8 mouse cellular contexts compared by ENCODE assay signal in genomic region chr7:139388670-139389212, GRCm38 (mm10). TPM values are rescaled to one million over a fixed set of nuclear protein-coding genes. Genes with fewer than 3 reads are reported as not detected.
DNase-seq lines count a peak whose midpoint lies in the region; ATAC-seq and TF ChIP-seq lines count a peak whose summit lies in the region.

Gene Inpp5a (plus strand): TSS chr7:139389109.

- peak; percentile 98 for ATAC-seq in embryonic facial prominence, embryonic 14.5 days (ENCODE audit: low read depth)
- peak; percentile 97 for ATAC-seq in limb, embryonic 13.5 days (ENCODE audit: low FRiP score, low read depth)
- peak; percentile 97 for ATAC-seq in midbrain, embryonic 16.5 days

- peak within 1 kb of the TSS; percentile 77 for H3K4me2 ChIP-seq in embryonic facial prominence, embryonic 14.5 days (ENCODE audit: low read depth, low read length)
- peak within 1 kb of the TSS; percentile 77 for H3K4me2 ChIP-seq in limb, embryonic 13.5 days (replicated peaks)
- peak within 1 kb of the TSS; percentile 76 for H3K4me2 ChIP-seq in midbrain, embryonic 16.5 days (ENCODE audit: low read length)

- H3K4me1 ChIP-seq in embryonic facial prominence, embryonic 14.5 days (ENCODE audit: control insufficient read depth, insufficient read depth, low read length), result peaks cover 29% of the 10 kb centered on the region
- peaks cover 22% of the 10 kb centered on the region for H3K4me1 ChIP-seq in heart, adult 2 months (ENCODE audit: control insufficient read depth, insufficient read depth, low read length)
- peaks cover 46% of the 10 kb centered on the region for H3K4me1 ChIP-seq in limb, embryonic 13.5 days
- peaks cover 28% of the 10 kb centered on the region for H3K4me1 ChIP-seq in midbrain, embryonic 16.5 days (ENCODE audit: control insufficient read depth, insufficient read depth, low read length)

- peak within 1 kb of the TSS; percentile 97 for H3K9ac ChIP-seq in embryonic facial prominence, embryonic 14.5 days (ENCODE audit: low read depth, low read length)
- peak within 1 kb of the TSS; percentile 98 for H3K9ac ChIP-seq in heart, adult 2 months (ENCODE audit: low read depth, low read length)
- H3K9ac ChIP-seq in limb, embryonic 13.5 days, result peak within 1 kb of the TSS; percentile 94
- peak within 1 kb of the TSS; percentile 79 for H3K9ac ChIP-seq in midbrain, embryonic 16.5 days (ENCODE audit: low read depth, low read length)

- H3K9me3 ChIP-seq in embryonic facial prominence, embryonic 14.5 days (ENCODE audit: control insufficient read depth, low read length), result no peaks in the 10 kb centered on the region
- no peaks in the 10 kb centered on the region for H3K9me3 ChIP-seq in limb, embryonic 13.5 days
- no peaks in the 10 kb centered on the region for H3K9me3 ChIP-seq in midbrain, embryonic 16.5 days (replicated peaks; ENCODE audit: control insufficient read depth, low read length, poor library complexity, severe bottlenecking)

- peak; percentile 27 for TF ChIP-seq POLR2A in heart, adult 2 months (IDR thresholded peaks at IDR 0.05; ENCODE audit: insufficient read depth, low read depth, low read length)

- H3K4me3 ChIP-seq in embryonic facial prominence, embryonic 14.5 days (ENCODE audit: low read depth, low read length), result peak within 1 kb of the TSS; percentile 93
- peak within 1 kb of the TSS; percentile 95 for H3K4me3 ChIP-seq in heart, adult 2 months
- H3K4me3 ChIP-seq in limb, embryonic 13.5 days, result peak within 1 kb of the TSS; percentile 94
- H3K4me3 ChIP-seq in midbrain, embryonic 16.5 days (ENCODE audit: low read depth, low read length), result peak within 1 kb of the TSS; percentile 61

- peak; percentile 85 for TF ChIP-seq EP300 in heart, adult 2 months (IDR thresholded peaks at IDR 0.05; ENCODE audit: insufficient read depth, low read depth, low read length)

- peak; percentile 99 for DNase-seq in 3T3-L1 (ENCODE audit: low read depth, low spot score)
- peak; percentile 94 to 99 for DNase-seq in adrenal gland, postnatal 4 days (ENCODE audit: low spot score in 2 of 2)
- peak; percentile 100 for DNase-seq in embryonic facial prominence, embryonic 14.5 days (ENCODE audit: low spot score)
- peak; percentile 99 to 100 for DNase-seq in heart, adult 2 months
- DNase-seq in kidney, adult 8-10 months, result peak; percentile 99
- peak; percentile 96 to 98 for DNase-seq in spleen, postnatal 10 days (ENCODE audit: low spot score in 2 of 2)

- intact Hi-C loops in heart, adult 2 months (cut with DNase I), result loop anchor here (1.0 to 2.0 kb wide), 3 partner anchors 22 to 176 kb away; partner anchors contain the start of genes Lrrc27, Pwwp2b and Stk32c

- H3K27ac ChIP-seq in embryonic facial prominence, embryonic 14.5 days (replicated peaks; ENCODE audit: low read depth, low read length), result peak within 1 kb of the TSS; percentile 92
- H3K27ac ChIP-seq in heart, adult 2 months, result peak within 1 kb of the TSS; percentile 95
- H3K27ac ChIP-seq in limb, embryonic 13.5 days, result peak within 1 kb of the TSS; percentile 83
- peak within 1 kb of the TSS; percentile 84 for H3K27ac ChIP-seq in midbrain, embryonic 16.5 days (ENCODE audit: low read length)

- 0% methylated on average over 22 of the region's 47 CpGs for WGBS in embryonic facial prominence, embryonic 14.5 days
- WGBS in heart, adult 2 months, result under 1% methylated on average over 43 of the region's 47 CpGs
- under 1% methylated on average over 46 of the region's 47 CpGs for WGBS in limb, embryonic 13.5 days
- WGBS in midbrain, embryonic 16.5 days, result 0% methylated on average over 31 of the region's 47 CpGs

- no peaks in the 10 kb centered on the region for H3K27me3 ChIP-seq in embryonic facial prominence, embryonic 14.5 days (replicated peaks; ENCODE audit: control insufficient read depth, insufficient read depth, low read length)
- H3K27me3 ChIP-seq in heart, adult 2 months (ENCODE audit: control insufficient read depth, insufficient read depth, low read length), result no peaks in the 10 kb centered on the region
- no peaks in the 10 kb centered on the region for H3K27me3 ChIP-seq in limb, embryonic 13.5 days
- no peaks in the 10 kb centered on the region for H3K27me3 ChIP-seq in midbrain, embryonic 16.5 days (ENCODE audit: control insufficient read depth, insufficient read depth, low read depth, low read length)

- peaks cover 6% of the 10 kb centered on the region; the same call in 1 of the 2 replicates for H3K79me2 ChIP-seq in heart, adult 2 months (replicated peaks; ENCODE audit: control insufficient read depth, insufficient read depth, low read length)

- no peaks in the 10 kb centered on the region for H3K36me3 ChIP-seq in embryonic facial prominence, embryonic 14.5 days (ENCODE audit: control insufficient read depth, insufficient read depth, low read length)
- peaks cover 5% of the 10 kb centered on the region; the same call in 1 of the 2 replicates for H3K36me3 ChIP-seq in heart, adult 2 months (ENCODE audit: control insufficient read depth, insufficient read depth, low read length)
- H3K36me3 ChIP-seq in limb, embryonic 13.5 days, result no peaks in the 10 kb centered on the region
- H3K36me3 ChIP-seq in midbrain, embryonic 16.5 days (ENCODE audit: control insufficient read depth, insufficient read depth, low read length), result no peaks in the 10 kb centered on the region

- TF ChIP-seq CTCF in heart, adult 2 months (IDR thresholded peaks at IDR 0.05), result no peak

RNA-seq across cellular contexts. Expression of gene Inpp5a, which starts in this region (rescaled TPM):
- 100 to 1,000 TPM; 103 to 105 TPM for total RNA-seq in adrenal gland, postnatal 4 days (2021)
- 39.3 and 41.6 TPM in 2 replicates for polyA plus RNA-seq in embryonic facial prominence, embryonic 14.5 days (2014; fragmentation: Nextera tagmentation; extraction: Ambion mirVana)
- 100 to 1,000 TPM; 280 to 306 TPM for total RNA-seq in heart, adult 2 months (2021)
- 134 and 195 TPM in 2 replicates for polyA plus RNA-seq in heart, adult 2 months (2012; rRNA removed)
- polyA plus RNA-seq in limb, embryonic 13.5 days (2015; fragmentation: Nextera tagmentation; extraction: Ambion mirVana), result 22.9 and 25.2 TPM in 2 replicates
- 15.3 and 15.4 TPM in 2 replicates for polyA plus RNA-seq in midbrain, embryonic 16.5 days (2015; fragmentation: Nextera tagmentation; extraction: Ambion mirVana)

Comparison
In these comparisons a context has a peak if more than half of its experiments do, and no peak if none do; other contexts are left out.
1. Peak in every context shown above with its lines: DNase-seq, ATAC-seq, H3K4me3 ChIP-seq and H3K27ac ChIP-seq.